Mouse (Mus musculus) stomach, embryonic 16.5 days (tissue): ENCODE data around the gene Jag1. TPM values are rescaled to one million over a fixed set of nuclear protein-coding genes. Genes with fewer than 3 reads are reported as not detected.

Experiments used
- ATAC-seq: fragments of 200-750 bp; cut with Nextera tagmentation; 2 replicates; pipeline ENCODE4 v1.8.0; 2017; ENCODE audit warnings: moderate number of reproducible peaks, moderate TSS enrichment; ENCODE audit not compliant: insufficient read depth, low FRiP score
- H3K27ac ChIP-seq: fragments of 300-500 bp; sonication (generic); 2 replicates; pipeline ENCODE4 v1.5.1; 2014; ENCODE audit warnings: low read length
- H3K27me3 ChIP-seq: fragments of 300-500 bp; sonication (generic); 2 replicates; pipeline ENCODE4 v1.6.1; 2014; ENCODE audit warnings: low read length, control low read depth, mixed read lengths; ENCODE audit not compliant: control insufficient read depth, insufficient read depth
- H3K36me3 ChIP-seq: fragments of 300-500 bp; sonication (generic); 2 replicates; pipeline ENCODE4 v1.6.1; 2014; ENCODE audit warnings: low read length; ENCODE audit not compliant: control insufficient read depth, insufficient read depth
- H3K4me1 ChIP-seq: fragments of 300-500 bp; sonication (generic); 2 replicates; pipeline ENCODE4 v1.6.1; 2014; ENCODE audit warnings: low read length, control low read depth, mixed read lengths; ENCODE audit not compliant: control insufficient read depth, insufficient read depth
- H3K4me2 ChIP-seq: fragments of 300-500 bp; sonication (generic); 2 replicates; pipeline ENCODE4 v1.6.1; 2014; ENCODE audit warnings: low read depth, low read length, mixed read lengths
- H3K4me3 ChIP-seq: fragments of 300-500 bp; sonication (generic); replicated peaks from 2 replicates; pipeline ENCODE4 v1.5.1; 2014; ENCODE audit warnings: mild to moderate bottlenecking, low read length
- H3K9ac ChIP-seq: fragments of 300-500 bp; sonication (generic); 2 replicates; pipeline ENCODE4 v1.6.1; 2014; ENCODE audit warnings: low read length
- H3K9me3 ChIP-seq: fragments of 300-500 bp; sonication (generic); replicated peaks from 2 replicates; pipeline ENCODE4 v1.6.1; 2016; ENCODE audit warnings: low read length, control low read depth; ENCODE audit not compliant: control insufficient read depth
- WGBS: fragments of 180-500 bp; shearing (Covaris S2); extraction: QIAGEN DNeasy Blood & Tissue Kit; methylation state at CpG from one replicate; pipeline ENCODE4 v1.1.7; 2014; 5-methylcytosine and 5-hydroxymethylcytosine counted together
- polyA plus RNA-seq: library from polyadenylated mRNA; unstranded; fragments of >200 nt; fragmentation: Nextera tagmentation; extraction: Ambion mirVana; gene quantifications from 2 replicates; pipeline ENCODE4 v1.2.1, GENCODE M21; 2015

The Jag1 gene
- polyA plus RNA-seq, 1 experiment from 2014 or later: 12.0 TPM

GRCm38 (mm10) chr2:137107946-137108345 is 8.5 kb downstream of the Jag1 start:
- Histone ChIP-seq H3K4me1 (peaks cover 45% of the 10 kb centered on the region), H3K9ac (no peak overlapping the region), H3K27me3 (no peaks in the 10 kb centered on the region), H3K9me3 (no peaks in the 10 kb centered on the region), H3K36me3 (peaks cover 3% of the 10 kb centered on the region; the same call in 1 of the 2 replicates), H3K4me2 (no peak overlapping the region), H3K27ac (peak overlapping the region; percentile 81), H3K4me3 (no peak overlapping the region)
- ATAC-seq: no peak
- 57% methylated on average over 8 of the region's 8 CpGs for WGBS

GRCm38 (mm10) chr2:137107203-137107602 is 9.2 kb downstream of the Jag1 start:
- H3K4me3 ChIP-seq: no peak overlapping the region
- H3K27me3 ChIP-seq: no peaks in the 10 kb centered on the region
- peak overlapping the region; percentile 81; the same call in 1 of the 2 replicates for H3K27ac ChIP-seq
- no peaks in the 10 kb centered on the region for H3K9me3 ChIP-seq
- ATAC-seq: no peak
- H3K4me2 ChIP-seq: no peak overlapping the region
- 71% methylated on average over 4 of the region's 4 CpGs for WGBS
- H3K4me1 ChIP-seq: peaks cover 45% of the 10 kb centered on the region
- H3K36me3 ChIP-seq: peaks cover 3% of the 10 kb centered on the region; the same call in 1 of the 2 replicates
- 0 out of 2 replicates have a peak overlapping the region, but pooled peaks have one; percentile 17 for H3K9ac ChIP-seq

DNA sequence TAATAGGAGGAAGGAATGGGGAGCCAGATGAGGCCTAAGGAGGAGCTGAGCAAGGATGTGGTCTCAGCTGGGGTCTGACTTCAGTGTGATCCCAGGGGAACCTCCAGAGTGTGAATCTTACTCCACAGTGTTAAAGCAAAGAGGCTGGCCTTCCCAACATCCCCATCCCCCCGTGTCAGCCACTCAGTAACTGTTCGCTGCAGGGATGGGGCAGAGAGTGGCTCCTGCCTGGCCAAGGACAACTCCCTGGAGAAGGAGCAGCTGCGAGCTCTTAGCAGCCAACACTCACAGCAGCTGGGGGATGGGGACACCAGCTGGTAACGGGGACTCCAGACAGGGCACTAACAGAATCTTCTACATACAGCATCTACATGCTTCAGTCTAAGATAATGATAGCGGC is 15.4 kb downstream of the Jag1 start:
- no peak for ATAC-seq
- Histone ChIP-seq H3K9me3 (no peaks in the 10 kb centered on the region), H3K4me1 (peaks cover 34% of the 10 kb centered on the region), H3K27ac (peak overlapping the region; percentile 16; the same call in 1 of the 2 replicates), H3K27me3 (no peaks in the 10 kb centered on the region), H3K9ac (no peak overlapping the region), H3K4me2 (no peak overlapping the region), H3K36me3 (peaks cover 7% of the 10 kb centered on the region), H3K4me3 (no peak overlapping the region)
- WGBS: 44% methylated on average over 5 of the region's 5 CpGs

- WGBS: 24% methylated on average over 6 of the region's 6 CpGs
- no peak overlapping the region for H3K4me2 ChIP-seq
- no peaks in the 10 kb centered on the region for H3K9me3 ChIP-seq
- H3K27ac ChIP-seq: peak overlapping the region; percentile 68
- no peaks in the 10 kb centered on the region for H3K27me3 ChIP-seq
- ATAC-seq: no peak
- H3K9ac ChIP-seq: no peak overlapping the region
- peaks cover 34% of the 10 kb centered on the region for H3K4me1 ChIP-seq
- peaks cover 14% of the 10 kb centered on the region; the same call in 1 of the 2 replicates for H3K36me3 ChIP-seq
- H3K4me3 ChIP-seq: no peak overlapping the region
Measured at GRCm38 (mm10) chr2:137099211-137099734, 17.2 kb downstream of the Jag1 start.

GRCm38 (mm10) chr2:137098269-137099035 is 18.0 kb downstream of the Jag1 start:
- Histone ChIP-seq H3K4me3 (no peak overlapping the region), H3K4me2 (no peak overlapping the region), H3K36me3 (peaks cover 14% of the 10 kb centered on the region; the same call in 1 of the 2 replicates), H3K27me3 (no peaks in the 10 kb centered on the region), H3K4me1 (peaks cover 34% of the 10 kb centered on the region), H3K9me3 (no peaks in the 10 kb centered on the region), H3K27ac (peak overlapping the region; percentile 68), H3K9ac (no peak overlapping the region)
- 51% methylated on average over 11 of the region's 11 CpGs for WGBS
- peak; percentile 59; the same call in 1 of the 2 replicates for ATAC-seq

- no peak for ATAC-seq
- H3K9ac ChIP-seq: no peak overlapping the region
- H3K4me2 ChIP-seq: no peak overlapping the region
- no peak overlapping the region for H3K4me3 ChIP-seq
- WGBS: 39% methylated on average over 4 of the region's 5 CpGs
- no peaks in the 10 kb centered on the region for H3K9me3 ChIP-seq
- no peaks in the 10 kb centered on the region for H3K27me3 ChIP-seq
- H3K27ac ChIP-seq: peak overlapping the region; percentile 68; the same call in 1 of the 2 replicates
- peaks cover 14% of the 10 kb centered on the region; the same call in 1 of the 2 replicates for H3K36me3 ChIP-seq
- H3K4me1 ChIP-seq: peaks cover 34% of the 10 kb centered on the region
Measured at GRCm38 (mm10) chr2:137096981-137097460, 19.4 kb downstream of the Jag1 start.

GRCm38 (mm10) chr2:137094301-137094700 is 22.1 kb downstream of the Jag1 start:
- Histone ChIP-seq H3K4me2 (no peak overlapping the region), H3K9me3 (no peaks in the 10 kb centered on the region), H3K36me3 (peaks cover 22% of the 10 kb centered on the region; the same call in 1 of the 2 replicates), H3K9ac (no peak overlapping the region), H3K4me3 (no peak overlapping the region), H3K27me3 (no peaks in the 10 kb centered on the region), H3K27ac (no peak overlapping the region), H3K4me1 (peaks cover 23% of the 10 kb centered on the region)
- ATAC-seq: no peak
- WGBS: 72% methylated on average over 8 of the region's 8 CpGs

- no peak for ATAC-seq
- Histone ChIP-seq H3K36me3 (peaks cover 22% of the 10 kb centered on the region; the same call in 1 of the 2 replicates), H3K4me1 (peaks cover 14% of the 10 kb centered on the region), H3K4me2 (no peak overlapping the region), H3K27ac (no peak overlapping the region), H3K9me3 (no peaks in the 10 kb centered on the region), H3K27me3 (no peaks in the 10 kb centered on the region), H3K4me3 (no peak overlapping the region), H3K9ac (no peak overlapping the region)
- WGBS: 88% methylated on average over 7 of the region's 7 CpGs
Measured at GRCm38 (mm10) chr2:137093298-137093630, 23.2 kb downstream of the Jag1 start.
